Mouse (Mus musculus): ENCODE measurements at regions not wholly inside any gene's neighbourhood (a gene's known extent, or its start where the extent isn't known, plus 50 kb on each side); places are given as distances from the start of the nearest gene placed in this dataset.

DNA sequence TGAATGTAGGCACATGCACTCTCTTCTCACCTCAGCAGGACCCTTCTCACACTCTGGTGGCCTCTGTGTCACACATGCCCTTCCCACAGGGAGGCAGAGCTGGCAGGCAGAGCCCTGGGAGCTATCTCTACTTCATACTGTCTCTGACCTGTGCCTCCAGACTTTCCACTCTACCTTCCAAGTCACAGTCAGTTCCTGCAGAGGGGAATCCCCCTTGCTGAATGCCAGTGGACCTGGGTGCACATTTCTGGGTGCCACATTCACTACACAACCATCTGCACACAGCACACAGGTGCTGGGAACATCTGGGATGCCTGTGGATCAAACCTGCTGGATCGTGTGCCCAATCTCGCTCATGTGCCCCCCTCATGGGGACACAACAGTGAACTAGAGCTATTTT is 138.9 kb upstream of the 1700056E22Rik start:
- TF ChIP-seq POLR2A (IDR thresholded peaks at IDR 0.05; ENCODE audit: insufficient read depth, low read length) (no peak), CTCF (IDR thresholded peaks at IDR 0.05; ENCODE audit: low read depth, low read length) (no peak)

All from ES-Bruce4 (cell line).